Comparison of ENCODE assay signal across 26 mouse cellular contexts in the genomic region with DNA sequence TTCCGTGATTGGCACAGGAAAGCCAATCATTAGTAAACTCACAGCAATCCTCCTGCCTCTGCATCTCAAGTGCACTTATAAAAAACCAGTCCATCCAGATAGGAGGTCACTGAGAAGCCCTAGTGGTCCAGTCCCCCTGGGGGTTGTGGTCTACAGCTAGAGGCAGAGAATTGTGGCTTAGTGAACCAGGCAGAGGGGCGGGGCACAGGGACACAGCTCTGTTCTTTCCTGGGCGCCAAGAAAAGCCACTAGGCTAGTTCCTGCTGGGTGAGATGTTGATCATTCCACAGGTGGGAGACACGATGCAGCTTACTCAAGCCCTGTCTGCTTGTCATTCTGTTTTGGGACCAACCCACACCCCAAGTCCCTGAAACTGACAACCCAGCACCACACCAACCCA. TPM values are rescaled to one million over a fixed set of nuclear protein-coding genes. Genes with fewer than 3 reads are reported as not detected.
DNase-seq lines count a peak whose midpoint lies in the region; ATAC-seq and TF ChIP-seq lines count a peak whose summit lies in the region.
"Had no signal": no experiment of that assay in that cellular context is flagged by ENCODE, and none has a peak within 500 bp of the region (broad histone marks: within the 10 kb centered on the region; RNA-seq: fewer than 3 reads in every experiment).

No protein-coding gene starts in this region.

- no peak for ATAC-seq in forebrain, embryonic 11.5 days (replicated peaks; ENCODE audit: low FRiP score)
- ATAC-seq: forebrain, embryonic 15.5 days; intestine, postnatal 0 days; Patski had no signal

- peaks cover 12% of the 10 kb centered on the region; the same call in 1 of the 2 replicates for H3K36me3 ChIP-seq in heart, embryonic 10.5 days
- no peaks in the 10 kb centered on the region for H3K36me3 ChIP-seq in forebrain, embryonic 11.5 days (ENCODE audit: control insufficient read depth, insufficient read depth, low read length)
- H3K36me3 ChIP-seq: forebrain, embryonic 12.5 days; forebrain, embryonic 15.5 days; G1E; hindbrain, embryonic 12.5 days; hindbrain, embryonic 15.5 days had no signal

- no peaks in the 10 kb centered on the region for H3K27me3 ChIP-seq in heart, embryonic 10.5 days (ENCODE audit: insufficient read depth, poor library complexity, severe bottlenecking)
- no peaks in the 10 kb centered on the region for H3K27me3 ChIP-seq in forebrain, embryonic 11.5 days (ENCODE audit: control insufficient read depth, insufficient read depth, low read length)
- H3K27me3 ChIP-seq: embryonic facial prominence, embryonic 15.5 days; forebrain, embryonic 12.5 days; forebrain, embryonic 15.5 days; hindbrain, embryonic 15.5 days; Patski had no signal

- H3K4me1 ChIP-seq in heart, embryonic 10.5 days = peaks cover 55% of the 10 kb centered on the region
- H3K4me1 ChIP-seq in olfactory bulb, adult 2 months (ENCODE audit: control insufficient read depth, insufficient read depth, low read length) = peaks cover 3% of the 10 kb centered on the region; the same call in 1 of the 2 replicates
- no peaks in the 10 kb centered on the region for H3K4me1 ChIP-seq in forebrain, embryonic 11.5 days (replicated peaks; ENCODE audit: control insufficient read depth, insufficient read depth, low read length)
- H3K4me1 ChIP-seq: forebrain, embryonic 12.5 days; forebrain, embryonic 15.5 days; hindbrain, embryonic 15.5 days had no signal

- no peak overlapping the region for H3K9ac ChIP-seq in forebrain, embryonic 11.5 days (ENCODE audit: low read length)
- H3K9ac ChIP-seq: embryonic facial prominence, embryonic 15.5 days; forebrain, embryonic 12.5 days; forebrain, embryonic 15.5 days; hindbrain, embryonic 12.5 days; hindbrain, embryonic 15.5 days had no signal

- H3K27ac ChIP-seq in heart, embryonic 10.5 days = 0 out of 2 replicates have a peak overlapping the region, but pooled peaks have one; percentile 19
- no peak overlapping the region for H3K27ac ChIP-seq in olfactory bulb, adult 2 months (ENCODE audit: insufficient read depth, low read depth, low read length)
- H3K27ac ChIP-seq in forebrain, embryonic 11.5 days (ENCODE audit: low read depth, low read length) = no peak overlapping the region
- H3K27ac ChIP-seq: embryonic facial prominence, embryonic 15.5 days; forebrain, embryonic 12.5 days; forebrain, embryonic 15.5 days; hindbrain, embryonic 12.5 days; hindbrain, embryonic 15.5 days had no signal

- WGBS in heart, embryonic 10.5 days = 53% methylated on average over 4 of the region's 4 CpGs
- WGBS in olfactory bulb, adult 2 months = 64% methylated on average over 4 of the region's 4 CpGs
- 58% methylated on average over 4 of the region's 4 CpGs for WGBS in forebrain, embryonic 11.5 days

- 0 out of 2 replicates have a peak, but pooled peaks have one; percentile 1 for TF ChIP-seq POLR2A in olfactory bulb, adult 2 months (IDR thresholded peaks at IDR 0.05; ENCODE audit: insufficient read depth, low read depth, low read length)

- DNase-seq in heart, embryonic 10.5 days (ENCODE audit: low spot score) = no peak
- no peak for DNase-seq in heart, adult 18-20 months
- peak; percentile 36 for DNase-seq in lung, postnatal 36 days
- no peak for DNase-seq in lung, postnatal 4 days
- peak; percentile 60 for DNase-seq in 3T3-L1 (ENCODE audit: low read depth, low spot score)
- DNase-seq in forebrain, embryonic 11.5 days (ENCODE audit: low spot score) = no peak
- no peak for DNase-seq in kidney, postnatal 25 days
- DNase-seq: adrenal gland, adult 2 months; adrenal gland, postnatal 14 days; cerebellum, adult 11 months; cerebellum, adult 2 months; cerebellum, adult 9-11 months; cerebellum, postnatal 25 days; gastrocnemius, postnatal 10 days; gastrocnemius, postnatal 36 days had no signal

- no peak overlapping the region for H3K4me2 ChIP-seq in forebrain, embryonic 11.5 days (ENCODE audit: low read depth, low read length, severe bottlenecking)
- H3K4me2 ChIP-seq: embryonic facial prominence, embryonic 15.5 days; forebrain, embryonic 12.5 days; forebrain, embryonic 15.5 days; hindbrain, embryonic 12.5 days; hindbrain, embryonic 15.5 days had no signal

- TF ChIP-seq CTCF in olfactory bulb, adult 2 months (IDR thresholded peaks at IDR 0.05; ENCODE audit: insufficient read depth, low read depth, low read length) = no peak

- no peak overlapping the region for H3K4me3 ChIP-seq in heart, embryonic 10.5 days
- H3K4me3 ChIP-seq in olfactory bulb, adult 2 months (ENCODE audit: insufficient read depth, low read depth, low read length) = no peak overlapping the region
- no peak overlapping the region for H3K4me3 ChIP-seq in forebrain, embryonic 11.5 days (ENCODE audit: low read depth, low read length)
- H3K4me3 ChIP-seq: embryonic facial prominence, embryonic 15.5 days; forebrain, embryonic 12.5 days; forebrain, embryonic 15.5 days; hindbrain, embryonic 12.5 days; hindbrain, embryonic 15.5 days had no signal

- peaks cover 4% of the 10 kb centered on the region; the same call in 1 of the 2 replicates for H3K9me3 ChIP-seq in heart, embryonic 10.5 days
- no peaks in the 10 kb centered on the region for H3K9me3 ChIP-seq in forebrain, embryonic 11.5 days (ENCODE audit: control insufficient read depth, low read length)
- H3K9me3 ChIP-seq: embryonic facial prominence, embryonic 15.5 days; G1E had no signal

RNA-seq across cellular contexts. Expression of gene Ripor3, which starts 8.2 kb away (rescaled TPM):
- polyA plus RNA-seq in heart, embryonic 10.5 days (2016; fragmentation: Nextera tagmentation; extraction: Ambion mirVana) = 1.3 and 2.5 TPM in 2 replicates
- total RNA-seq in heart, adult 18-20 months (2021) = under 1 TPM; 0.35 to 0.67 TPM
- polyA plus RNA-seq in olfactory bulb, adult 2 months (2012; ENCODE audit: insufficient read depth, insufficient read length, low replicate concordance, missing spikeins) = not detected in 2 replicates
- 0.72 and 1.00 TPM in 2 replicates for polyA plus RNA-seq in forebrain, embryonic 11.5 days (2014; fragmentation: Nextera tagmentation; extraction: Ambion mirVana)
- total RNA-seq: granulocyte monocyte progenitor cell, adult 5-6 weeks; hematopoietic stem cell, adult 5-6 weeks had no signal

Comparison
In these comparisons a context has a peak if more than half of its experiments do, and no peak if none do; other contexts are left out.
1. DNase-seq: peak in lung, postnatal 36 days (single experiment) and 3T3-L1 (single experiment); none in heart, embryonic 10.5 days (single experiment), heart, adult 18-20 months (0 of 2), lung, postnatal 4 days (0 of 2), forebrain, embryonic 11.5 days (single experiment) and kidney, postnatal 25 days (0 of 2).